Mouse (Mus musculus) intestine, postnatal 0 days (tissue): ENCODE data around the gene Itm2c. TPM values are rescaled to one million over a fixed set of nuclear protein-coding genes. Genes with fewer than 3 reads are reported as not detected.

ENCODE experiments used
- ATAC-seq: fragments of 200-750 bp; cut with Nextera tagmentation; 2 replicates; pipeline ENCODE4 v1.8.0; 2017; ENCODE audit warnings: mild to moderate bottlenecking, moderate TSS enrichment, moderate library complexity
- H3K27ac ChIP-seq: fragments of 300-500 bp; sonication (generic); 2 replicates; pipeline ENCODE4 v1.5.1; 2014; ENCODE audit warnings: mild to moderate bottlenecking, low read depth, low read length, moderate library complexity
- H3K27me3 ChIP-seq: fragments of 300-500 bp; sonication (generic); replicated peaks from 2 replicates; pipeline ENCODE4 v1.6.1; 2014; ENCODE audit warnings: low read length, mixed read lengths; ENCODE audit not compliant: control insufficient read depth, insufficient read depth
- H3K36me3 ChIP-seq: fragments of 300-500 bp; sonication (generic); 2 replicates; pipeline ENCODE4 v1.6.1; 2014; ENCODE audit warnings: mild to moderate bottlenecking, moderate library complexity; ENCODE audit not compliant: control insufficient read depth, insufficient read depth
- H3K4me1 ChIP-seq: fragments of 300-500 bp; sonication (generic); replicated peaks from 2 replicates; pipeline ENCODE4 v1.6.1; 2014; ENCODE audit warnings: antibody characterized with exemption, low read length, mixed read lengths; ENCODE audit not compliant: control insufficient read depth, insufficient read depth
- H3K4me2 ChIP-seq: fragments of 300-500 bp; sonication (generic); replicated peaks from 2 replicates; pipeline ENCODE4 v1.6.1; 2014; ENCODE audit warnings: low read depth, mild to moderate bottlenecking, moderate library complexity
- H3K4me3 ChIP-seq: fragments of 300-500 bp; sonication (generic); 2 replicates; pipeline ENCODE4 v1.5.1; 2014; ENCODE audit warnings: low read depth, low read length
- H3K9ac ChIP-seq: fragments of 300-500 bp; sonication (generic); 2 replicates; pipeline ENCODE4 v1.6.1; 2014; ENCODE audit warnings: mild to moderate bottlenecking, low read depth, low read length
- H3K9me3 ChIP-seq: fragments of 300-500 bp; sonication (generic); 2 replicates; pipeline ENCODE4 v1.6.1; 2016; ENCODE audit warnings: mixed run types; ENCODE audit not compliant: control insufficient read depth
- CTCF ChIP-seq: sonication (generic); IDR thresholded peaks from 2 replicates; pipeline ENCODE4 v1.5.1; 2016; ENCODE audit warnings: low read depth, mild to moderate bottlenecking, control low read depth, antibody characterized with exemption, moderate library complexity
- WGBS: fragments of 180-500 bp; shearing (Covaris S2); extraction: QIAGEN DNeasy Blood & Tissue Kit; methylation state at CpG from one replicate; pipeline ENCODE4 v1.1.7; 2014; 5-methylcytosine and 5-hydroxymethylcytosine counted together
- polyA plus RNA-seq: library from polyadenylated mRNA; unstranded; fragments of >200 nt; fragmentation: Nextera tagmentation; extraction: Ambion mirVana; gene quantifications from 2 replicates; pipeline ENCODE4 v1.2.1, GENCODE M21; 2015

Gene Itm2c
- polyA plus RNA-seq, 1 experiment from 2014 or later: 113 TPM

GRCm38 (mm10) chr1:85955150-85955549 is 61.1 kb downstream of the Itm2c start:
- TF ChIP-seq CTCF: no peak
- 73% methylated on average over 3 of the region's 3 CpGs for WGBS

GRCm38 (mm10) chr1:85957290-85957689 is 63.2 kb downstream of the Itm2c start:
- H3K9ac ChIP-seq: no peak overlapping the region
- H3K27ac ChIP-seq: no peak overlapping the region
- 61% methylated on average over 5 of the region's 5 CpGs for WGBS

More at GRCm38 (mm10) chr1:85955150-85955549, 61.1 kb downstream of the Itm2c start:
- Histone ChIP-seq H3K4me1 (peaks cover 6% of the 10 kb centered on the region; the same call in 1 of the 2 replicates), H3K27me3 (no peaks in the 10 kb centered on the region), H3K36me3 (no peaks in the 10 kb centered on the region), H3K9me3 (no peaks in the 10 kb centered on the region), H3K4me2 (no peak overlapping the region), H3K4me3 (no peak overlapping the region), H3K27ac (no peak overlapping the region), H3K9ac (no peak overlapping the region)
- no peak for ATAC-seq

GRCm38 (mm10) chr1:85957942-85958619 is 64.0 kb downstream of the Itm2c start:
- Histone ChIP-seq H3K4me3 (no peak overlapping the region), H3K27ac (no peak overlapping the region), H3K4me1 (peaks cover 6% of the 10 kb centered on the region), H3K27me3 (no peaks in the 10 kb centered on the region), H3K9ac (no peak overlapping the region), H3K9me3 (no peaks in the 10 kb centered on the region), H3K4me2 (no peak overlapping the region), H3K36me3 (no peaks in the 10 kb centered on the region)
- WGBS: 58% methylated on average over 9 of the region's 9 CpGs
- no peak for ATAC-seq
- TF ChIP-seq CTCF: no peak

More at GRCm38 (mm10) chr1:85957290-85957689, 63.2 kb downstream of the Itm2c start:
- no peak overlapping the region for H3K4me3 ChIP-seq
- H3K4me1 ChIP-seq: peaks cover 6% of the 10 kb centered on the region
- no peaks in the 10 kb centered on the region for H3K27me3 ChIP-seq
- H3K4me2 ChIP-seq: no peak overlapping the region
- TF ChIP-seq CTCF: no peak
- ATAC-seq: no peak
- H3K36me3 ChIP-seq: no peaks in the 10 kb centered on the region
- H3K9me3 ChIP-seq: no peaks in the 10 kb centered on the region

Other genes with a start within 250 kb of the Itm2c start
- gene Sp100, start 244.3 kb upstream of the Itm2c start, polyA plus RNA-seq: 4.2 and 6.2 TPM in 2 replicates
- 0.55 and 0.78 TPM in 2 replicates for gene A630001G21Rik, start 115.6 kb upstream of the Itm2c start, polyA plus RNA-seq
- gene Cab39, start 100.8 kb upstream of the Itm2c start, polyA plus RNA-seq: 33.8 and 36.6 TPM in 2 replicates
- 0.13 and 0.22 TPM in 2 replicates for gene 4933407L21Rik, start 34.2 kb downstream of the Itm2c start, polyA plus RNA-seq
- gene Gpr55, start 66.7 kb downstream of the Itm2c start, polyA plus RNA-seq: 0.30 and 0.42 TPM in 2 replicates
- not detected in 2 replicates for gene Spata3, start 122.5 kb downstream of the Itm2c start, polyA plus RNA-seq
- 3.0 and 3.3 TPM in 2 replicates for gene 2810459M11Rik, start 151.6 kb downstream of the Itm2c start, polyA plus RNA-seq
- gene Psmd1, start 170.1 kb downstream of the Itm2c start, polyA plus RNA-seq: 70.7 and 72.8 TPM in 2 replicates
- gene Htr2b, start 217.7 kb downstream of the Itm2c start, polyA plus RNA-seq: 3.6 and 4.3 TPM in 2 replicates
- gene Gm21972, start 239.4 kb downstream of the Itm2c start, polyA plus RNA-seq: 0.33 and 0.35 TPM in 2 replicates